Mouse (Mus musculus) forebrain, embryonic 14.5 days (tissue): ENCODE measurements around the gene Adamts16. TPM values are rescaled to one million over a fixed set of nuclear protein-coding genes. Genes with fewer than 3 reads are reported as not detected.

Source experiments
- ATAC-seq: fragments of 200-750 bp; cut with Nextera tagmentation; 2 replicates; pipeline ENCODE4 v1.8.0; 2017; ENCODE audit warnings: mild to moderate bottlenecking, moderate library complexity
- DNase-seq: peaks from one replicate; pipeline ENCODE4 v3.0.0-alpha.2; 2015; ENCODE audit warnings: low spot score
- H3K27ac ChIP-seq: fragments of 300-500 bp; sonication (generic); 2 replicates; pipeline ENCODE4 v1.5.1; 2014; ENCODE audit warnings: low read depth, mild to moderate bottlenecking, control low read depth, low read length, moderate library complexity
- H3K27me3 ChIP-seq: fragments of 300-500 bp; sonication (generic); replicated peaks from 2 replicates; pipeline ENCODE4 v1.6.1; 2014; ENCODE audit warnings: low read length, control low read depth, mixed read lengths; ENCODE audit not compliant: control insufficient read depth, insufficient read depth
- H3K36me3 ChIP-seq: fragments of 300-500 bp; sonication (generic); 2 replicates; pipeline ENCODE4 v1.6.1; 2014; ENCODE audit warnings: low read length, control low read depth; ENCODE audit not compliant: control insufficient read depth, insufficient read depth
- H3K4me1 ChIP-seq: fragments of 300-500 bp; sonication (generic); 2 replicates; pipeline ENCODE4 v1.6.1; 2014; ENCODE audit warnings: antibody characterized with exemption, low read length, control low read depth; ENCODE audit not compliant: control insufficient read depth, insufficient read depth
- H3K4me2 ChIP-seq: fragments of 300-500 bp; sonication (generic); 2 replicates; pipeline ENCODE4 v1.6.1; 2014; ENCODE audit warnings: mild to moderate bottlenecking, control low read depth, low read length
- H3K4me3 ChIP-seq: fragments of 300-500 bp; sonication (generic); 2 replicates; pipeline ENCODE4 v1.5.1; 2014; ENCODE audit warnings: low read depth, low read length, control low read depth
- H3K9ac ChIP-seq: fragments of 300-500 bp; sonication (generic); 2 replicates; pipeline ENCODE4 v1.6.1; 2014; ENCODE audit warnings: mild to moderate bottlenecking, low read length, control low read depth, moderate library complexity
- H3K9me3 ChIP-seq: fragments of 300-500 bp; sonication (generic); replicated peaks from 2 replicates; pipeline ENCODE4 v1.6.1; 2016; ENCODE audit warnings: low read length, control low read depth, mixed read lengths; ENCODE audit not compliant: control insufficient read depth
- WGBS: fragments of 180-500 bp; shearing (Covaris S2); extraction: QIAGEN DNeasy Blood & Tissue Kit; methylation state at CpG from one replicate; pipeline ENCODE4 v1.1.7; 2014; 5-methylcytosine and 5-hydroxymethylcytosine counted together
- polyA plus RNA-seq: library from polyadenylated mRNA; unstranded; fragments of >200 nt; fragmentation: Nextera tagmentation; extraction: Ambion mirVana; gene quantifications from 2 replicates; pipeline ENCODE4 v1.2.1, GENCODE M21; 2014

Gene Adamts16
- polyA plus RNA-seq, 1 experiment from 2014 or later, result 0.39 TPM

GRCm38 (mm10) chr13:70724635-70725034 lies 117.0 kb downstream of the Adamts16 start:
- WGBS, result 61% methylated on average over 3 of the region's 3 CpGs

GRCm38 (mm10) chr13:70724108-70724622 lies 117.4 kb downstream of the Adamts16 start:
- 87% methylated on average over 2 of the region's 2 CpGs for WGBS
- Histone ChIP-seq H3K4me1 (no peaks in the 10 kb centered on the region), H3K9ac (no peak overlapping the region), H3K27me3 (no peaks in the 10 kb centered on the region), H3K4me2 (no peak overlapping the region), H3K4me3 (no peak overlapping the region), H3K36me3 (no peaks in the 10 kb centered on the region), H3K9me3 (no peaks in the 10 kb centered on the region), H3K27ac (no peak overlapping the region)
- no peak for DNase-seq
- ATAC-seq, result no peak

More at GRCm38 (mm10) chr13:70724635-70725034, 117.0 kb downstream of the Adamts16 start:
- Histone ChIP-seq H3K4me1 (no peaks in the 10 kb centered on the region), H3K4me2 (no peak overlapping the region), H3K9me3 (no peaks in the 10 kb centered on the region), H3K27ac (no peak overlapping the region), H3K9ac (no peak overlapping the region), H3K4me3 (no peak overlapping the region), H3K36me3 (no peaks in the 10 kb centered on the region), H3K27me3 (no peaks in the 10 kb centered on the region)
- ATAC-seq, result no peak
- no peak for DNase-seq

DNA sequence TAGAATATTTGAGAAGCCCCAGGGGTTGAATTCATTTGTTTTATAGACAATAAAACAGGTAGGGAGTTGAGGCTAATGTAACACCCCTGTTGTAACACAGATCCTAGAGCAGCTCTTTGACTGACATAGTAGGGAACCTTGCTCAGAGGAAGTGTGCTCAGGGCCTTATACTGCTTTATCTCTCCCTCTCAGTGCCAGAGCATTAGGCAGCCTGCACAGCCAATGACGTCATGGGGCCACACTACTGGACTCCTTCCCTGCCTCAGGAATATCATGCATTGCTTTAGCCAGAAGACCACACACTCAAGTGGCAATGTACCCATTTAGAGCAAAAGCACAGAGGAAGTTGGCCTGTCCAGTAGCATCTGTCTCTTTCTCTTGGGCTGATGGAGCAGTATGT lies 121.6 kb downstream of the Adamts16 start:
- Histone ChIP-seq H3K9me3 (no peaks in the 10 kb centered on the region), H3K4me2 (no peak overlapping the region), H3K27ac (no peak overlapping the region), H3K9ac (no peak overlapping the region), H3K27me3 (no peaks in the 10 kb centered on the region), H3K4me1 (no peaks in the 10 kb centered on the region), H3K36me3 (no peaks in the 10 kb centered on the region), H3K4me3 (no peak overlapping the region)
- WGBS, result 75% methylated on average over 1 of the region's 1 CpGs
- ATAC-seq (no peak), DNase-seq (no peak)

DNA sequence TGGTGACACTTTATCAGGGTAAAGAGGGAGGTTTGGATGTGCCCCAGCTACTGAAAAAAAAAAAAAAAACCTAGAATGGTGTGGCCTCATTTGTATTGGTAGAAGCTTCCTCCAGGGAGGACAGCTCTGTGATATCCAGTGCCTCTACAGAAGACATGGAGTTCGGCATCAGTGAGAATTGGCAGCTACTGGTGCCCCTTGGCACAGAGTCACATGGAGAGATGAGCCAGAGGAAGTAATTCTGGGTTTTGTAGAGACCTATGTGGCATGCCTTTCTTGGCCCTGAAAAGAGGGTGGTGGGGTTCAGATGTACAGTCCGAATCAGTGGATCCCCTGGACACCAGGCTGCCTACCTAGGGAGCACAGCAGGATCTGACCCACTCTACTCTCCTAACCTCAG lies 122.8 kb downstream of the Adamts16 start:
- Histone ChIP-seq H3K4me2 (no peak overlapping the region), H3K9me3 (no peaks in the 10 kb centered on the region), H3K36me3 (no peaks in the 10 kb centered on the region), H3K27ac (no peak overlapping the region), H3K4me1 (no peaks in the 10 kb centered on the region), H3K9ac (no peak overlapping the region), H3K4me3 (no peak overlapping the region), H3K27me3 (no peaks in the 10 kb centered on the region)
- WGBS, result 74% methylated on average over 2 of the region's 2 CpGs
- ATAC-seq, result no peak
- no peak for DNase-seq

- no peaks in the 10 kb centered on the region for H3K4me1 ChIP-seq
- WGBS, result 70% methylated on average over 5 of the region's 5 CpGs
Measured at GRCm38 (mm10) chr13:70716022-70716421, 125.6 kb downstream of the Adamts16 start.

GRCm38 (mm10) chr13:70714081-70714775 lies 127.4 kb downstream of the Adamts16 start:
- no peaks in the 10 kb centered on the region for H3K4me1 ChIP-seq
- no peaks in the 10 kb centered on the region for H3K27me3 ChIP-seq
- H3K9me3 ChIP-seq, result no peaks in the 10 kb centered on the region
- no peak overlapping the region for H3K4me3 ChIP-seq
- 53% methylated on average over 7 of the region's 7 CpGs for WGBS
- no peak overlapping the region for H3K4me2 ChIP-seq
- H3K9ac ChIP-seq, result no peak overlapping the region
- H3K36me3 ChIP-seq, result no peaks in the 10 kb centered on the region
- DNase-seq (peak; percentile 76), ATAC-seq (peak; percentile 92; the same call in 1 of the 2 replicates)
- H3K27ac ChIP-seq, result no peak overlapping the region; the same call in 1 of the 2 replicates

More at GRCm38 (mm10) chr13:70716022-70716421, 125.6 kb downstream of the Adamts16 start:
- Histone ChIP-seq H3K36me3 (no peaks in the 10 kb centered on the region), H3K4me2 (no peak overlapping the region), H3K9ac (no peak overlapping the region), H3K27ac (no peak overlapping the region), H3K9me3 (no peaks in the 10 kb centered on the region), H3K27me3 (no peaks in the 10 kb centered on the region), H3K4me3 (no peak overlapping the region)
- no peak for DNase-seq
- ATAC-seq, result no peak

- Histone ChIP-seq H3K4me1 (no peaks in the 10 kb centered on the region), H3K4me3 (no peak overlapping the region), H3K9me3 (no peaks in the 10 kb centered on the region), H3K4me2 (no peak overlapping the region), H3K27ac (no peak overlapping the region), H3K36me3 (no peaks in the 10 kb centered on the region), H3K27me3 (no peaks in the 10 kb centered on the region), H3K9ac (no peak overlapping the region)
- DNase-seq (no peak), ATAC-seq (no peak)
- 81% methylated on average over 5 of the region's 5 CpGs for WGBS
Measured at GRCm38 (mm10) chr13:70713331-70713730, 128.3 kb downstream of the Adamts16 start.

DNA sequence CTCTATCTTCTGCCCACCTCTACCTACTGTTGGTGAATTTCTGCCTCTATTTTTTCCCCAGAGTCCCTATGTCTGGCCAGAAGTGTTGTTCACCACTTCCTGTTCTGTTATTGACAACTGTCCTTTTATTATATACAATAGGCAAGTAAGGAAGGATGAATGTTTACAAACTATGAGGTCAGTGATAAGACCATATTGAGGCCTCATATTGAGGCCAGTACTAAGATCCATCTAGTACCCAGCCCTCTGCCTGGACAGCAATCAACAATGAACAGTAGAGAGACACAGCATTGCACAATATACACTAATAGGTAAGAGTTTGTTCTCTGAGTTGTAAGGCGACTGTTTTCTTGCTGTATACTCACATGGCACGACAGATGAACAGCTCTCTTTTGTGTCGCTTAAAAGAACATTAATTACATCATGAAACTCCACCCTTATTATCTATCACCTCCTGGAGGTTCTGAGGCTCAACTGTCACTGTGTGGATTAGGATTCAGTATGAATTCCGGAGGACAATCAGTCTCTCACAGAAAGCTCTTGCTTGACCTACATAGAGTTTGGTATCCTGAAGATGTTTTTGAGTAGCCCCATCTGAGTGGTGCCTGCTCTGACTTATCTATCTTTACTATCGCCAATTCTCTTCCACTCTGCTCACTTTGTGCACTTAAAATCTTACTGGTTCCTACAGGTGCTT lies 134.3 kb downstream of the Adamts16 start:
- ATAC-seq (no peak), DNase-seq (no peak)
- 83% methylated on average over 5 of the region's 5 CpGs for WGBS
- H3K27ac ChIP-seq, result no peak overlapping the region
- no peaks in the 10 kb centered on the region for H3K27me3 ChIP-seq
- no peaks in the 10 kb centered on the region for H3K36me3 ChIP-seq
- H3K4me1 ChIP-seq, result no peaks in the 10 kb centered on the region
- H3K9ac ChIP-seq, result no peak overlapping the region
- H3K9me3 ChIP-seq, result no peaks in the 10 kb centered on the region
- H3K4me3 ChIP-seq, result no peak overlapping the region
- no peak overlapping the region for H3K4me2 ChIP-seq

- no peak overlapping the region for H3K4me2 ChIP-seq
- ATAC-seq (no peak), DNase-seq (no peak)
- H3K9ac ChIP-seq, result no peak overlapping the region
- no peaks in the 10 kb centered on the region for H3K27me3 ChIP-seq
- H3K27ac ChIP-seq, result no peak overlapping the region
- no peak overlapping the region for H3K4me3 ChIP-seq
- no peaks in the 10 kb centered on the region for H3K9me3 ChIP-seq
- no peaks in the 10 kb centered on the region for H3K4me1 ChIP-seq
- 76% methylated on average over 4 of the region's 4 CpGs for WGBS
- H3K36me3 ChIP-seq, result no peaks in the 10 kb centered on the region
Measured at GRCm38 (mm10) chr13:70702904-70703303, 138.7 kb downstream of the Adamts16 start.
